ENCODE assay signal across 12 mouse cellular contexts in genomic region chr19:25306277-25306676, GRCm38 (mm10).
DNase-seq lines count a peak whose midpoint lies in the region; ATAC-seq and TF ChIP-seq lines count a peak whose summit lies in the region.
"Had no signal": no experiment of that assay in that cellular context is flagged by ENCODE, and none has a peak within 500 bp of the region (broad histone marks: within the 10 kb centered on the region; RNA-seq: fewer than 3 reads in every experiment).

No protein-coding gene starts in this region.

- H3K27me3 ChIP-seq in hindbrain, postnatal 0 days (ENCODE audit: insufficient read depth, low read length): no peaks in the 10 kb centered on the region
- H3K27me3 ChIP-seq in hindbrain, embryonic 11.5 days (ENCODE audit: control insufficient read depth, insufficient read depth, low read length): no peaks in the 10 kb centered on the region
- H3K27me3 ChIP-seq in Patski: no peaks in the 10 kb centered on the region
- H3K27me3 ChIP-seq in small intestine, adult 2 months (ENCODE audit: control insufficient read depth, insufficient read depth, low read length): no peaks in the 10 kb centered on the region

- H3K9me3 ChIP-seq in hindbrain, postnatal 0 days (ENCODE audit: low read length): no peaks in the 10 kb centered on the region
- no peaks in the 10 kb centered on the region for H3K9me3 ChIP-seq in hindbrain, embryonic 11.5 days (ENCODE audit: control insufficient read depth, low read length)
- H3K9me3 ChIP-seq: forebrain, embryonic 12.5 days; hindbrain, embryonic 13.5 days; limb, embryonic 15.5 days had no signal

- POLR2A ChIA-PET in Patski (lab: Charles Lee): no interaction called here

- no peak overlapping the region for H3K4me3 ChIP-seq in hindbrain, postnatal 0 days (ENCODE audit: low read length)
- H3K4me3 ChIP-seq in hindbrain, embryonic 11.5 days (ENCODE audit: low read depth, low read length): no peak overlapping the region
- H3K4me3 ChIP-seq in small intestine, adult 2 months (ENCODE audit: low read depth, low read length): no peak overlapping the region
- H3K4me3 ChIP-seq: forebrain, embryonic 12.5 days; hindbrain, embryonic 13.5 days; limb, embryonic 15.5 days had no signal

- in situ Hi-C loops in Patski (cut with MboI; ENCODE audit: low pct_unique_long_range_greater_than_20kb): no loop called here

- TF ChIP-seq CTCF in hindbrain, postnatal 0 days (IDR thresholded peaks at IDR 0.05; ENCODE audit: low read depth): peak; percentile 53
- TF ChIP-seq CTCF in Patski (IDR thresholded peaks at IDR 0.05): peak; percentile 51
- TF ChIP-seq CTCF in small intestine, adult 2 months (IDR thresholded peaks at IDR 0.05; ENCODE audit: extremely low read depth, insufficient read length, insufficient replicate concordance, low read depth, low read length): peak; percentile 63; the same call in 1 of the 2 replicates

- no peak for DNase-seq in hindbrain, postnatal 0 days (ENCODE audit: low spot score)
- DNase-seq in hindbrain, embryonic 11.5 days (ENCODE audit: low spot score): no peak
- DNase-seq in right cerebral cortex, postnatal 14 days: peak; percentile 7
- DNase-seq in right cerebral cortex, adult 2 months (ENCODE audit: low spot score in 2 of 2): no peak
- no peak for DNase-seq in Patski (ENCODE audit: low read depth, low spot score)
- no peak for DNase-seq in left cerebral cortex, adult 8-10 months (ENCODE audit: low spot score in 2 of 2)
- DNase-seq: heart, adult 18-20 months; midbrain, embryonic 14.5 days had no signal

- WGBS in hindbrain, postnatal 0 days: 67% methylated on average over 9 of the region's 9 CpGs
- 62% methylated on average over 9 of the region's 9 CpGs for WGBS in hindbrain, embryonic 11.5 days
- WGBS in small intestine, adult 2 months: 77% methylated on average over 9 of the region's 9 CpGs

- no peak for ATAC-seq in hindbrain, postnatal 0 days
- ATAC-seq in hindbrain, embryonic 11.5 days (ENCODE audit: low FRiP score): no peak
- ATAC-seq in Patski: no peak

- no peak overlapping the region for H3K4me2 ChIP-seq in hindbrain, postnatal 0 days (ENCODE audit: low read depth, low read length)
- H3K4me2 ChIP-seq in hindbrain, embryonic 11.5 days (replicated peaks; ENCODE audit: low read depth, low read length): no peak overlapping the region
- H3K4me2 ChIP-seq: forebrain, embryonic 12.5 days; hindbrain, embryonic 13.5 days; limb, embryonic 15.5 days had no signal

- no peak overlapping the region for H3K27ac ChIP-seq in hindbrain, postnatal 0 days
- H3K27ac ChIP-seq in hindbrain, embryonic 11.5 days (ENCODE audit: low read depth, low read length): no peak overlapping the region
- H3K27ac ChIP-seq in small intestine, adult 2 months (ENCODE audit: insufficient read depth, low read depth, low read length): no peak overlapping the region
- H3K27ac ChIP-seq: forebrain, embryonic 12.5 days; hindbrain, embryonic 13.5 days; limb, embryonic 15.5 days had no signal

- no peak overlapping the region for H3K9ac ChIP-seq in hindbrain, postnatal 0 days (replicated peaks; ENCODE audit: low read length)
- H3K9ac ChIP-seq in hindbrain, embryonic 11.5 days (ENCODE audit: low read depth, low read length): no peak overlapping the region
- H3K9ac ChIP-seq: forebrain, embryonic 12.5 days; hindbrain, embryonic 13.5 days; limb, embryonic 15.5 days had no signal

- CTCF ChIA-PET in Patski (lab: Charles Lee): interaction anchor here (1.5 kb wide), 1 partner anchor 10 kb away, joined by 3 read pairs; no protein-coding TSS in a partner anchor

- no peak for TF ChIP-seq POLR2A in small intestine, adult 2 months (IDR thresholded peaks at IDR 0.05; ENCODE audit: low read depth, low read length)

- no peaks in the 10 kb centered on the region for H3K36me3 ChIP-seq in hindbrain, postnatal 0 days (ENCODE audit: insufficient read depth, low read length)
- H3K36me3 ChIP-seq in hindbrain, embryonic 11.5 days (ENCODE audit: control insufficient read depth, insufficient read depth, low read length): no peaks in the 10 kb centered on the region
- no peaks in the 10 kb centered on the region for H3K36me3 ChIP-seq in small intestine, adult 2 months (ENCODE audit: control insufficient read depth, insufficient read depth, low read length)
- H3K36me3 ChIP-seq: forebrain, embryonic 12.5 days; hindbrain, embryonic 13.5 days; limb, embryonic 15.5 days had no signal

- no peaks in the 10 kb centered on the region for H3K4me1 ChIP-seq in hindbrain, postnatal 0 days (ENCODE audit: insufficient read depth, low read length)
- no peaks in the 10 kb centered on the region; the same call in 1 of the 2 replicates for H3K4me1 ChIP-seq in hindbrain, embryonic 11.5 days (replicated peaks; ENCODE audit: control insufficient read depth, insufficient read depth, low read length)
- H3K4me1 ChIP-seq in small intestine, adult 2 months (ENCODE audit: control insufficient read depth, insufficient read depth, insufficient read length, low read length): no peaks in the 10 kb centered on the region
